Mouse (Mus musculus): ENCODE data around the gene F3. TPM values are rescaled to one million over a fixed set of nuclear protein-coding genes. Genes with fewer than 3 reads are reported as not detected.

F3 gene
- total RNA-seq, 1 experiment from 2014 or later = 17.2 TPM

- peak; percentile 63 for DNase-seq
Observed at GRCm38 (mm10) chr3:121706087-121706486, 17.2 kb upstream of the F3 start.

GRCm38 (mm10) chr3:121707106-121707505 lies 16.2 kb upstream of the F3 start:
- DNase-seq = peak; percentile 38

GRCm38 (mm10) chr3:121710894-121711531 lies 12.3 kb upstream of the F3 start:
- no peak for DNase-seq

GRCm38 (mm10) chr3:121712222-121712621 lies 11.1 kb upstream of the F3 start:
- no peak for DNase-seq

- peak; percentile 73 for DNase-seq
Observed at GRCm38 (mm10) chr3:121713151-121713701, 10.1 kb upstream of the F3 start.

- DNase-seq = no peak
Observed at GRCm38 (mm10) chr3:121713816-121714215, 9.5 kb upstream of the F3 start.

- no peak for DNase-seq
Observed at GRCm38 (mm10) chr3:121714461-121714860, 8.9 kb upstream of the F3 start.

- no peak for DNase-seq
Observed at GRCm38 (mm10) chr3:121715336-121715735, 8.0 kb upstream of the F3 start.

- no peak for DNase-seq
Observed at GRCm38 (mm10) chr3:121715741-121716459, 7.4 kb upstream of the F3 start.

GRCm38 (mm10) chr3:121716480-121716879 lies 6.9 kb upstream of the F3 start:
- DNase-seq = no peak

- DNase-seq = no peak
Observed at GRCm38 (mm10) chr3:121718679-121719078, 4.7 kb upstream of the F3 start.

- no peak for DNase-seq
Observed at GRCm38 (mm10) chr3:121719701-121720100, 3.6 kb upstream of the F3 start.

- DNase-seq = no peak
Observed at GRCm38 (mm10) chr3:121720801-121721690, 2.3 kb upstream of the F3 start.

GRCm38 (mm10) chr3:121721691-121722070 lies 1.7 kb upstream of the F3 start:
- DNase-seq = no peak

GRCm38 (mm10) chr3:121723968-121724524 lies 709 bp downstream of the F3 start:
- DNase-seq = no peak

GRCm38 (mm10) chr3:121724553-121724952 lies 1.2 kb downstream of the F3 start:
- DNase-seq = no peak

GRCm38 (mm10) chr3:121725651-121726050 lies 2.3 kb downstream of the F3 start:
- no peak for DNase-seq

GRCm38 (mm10) chr3:121729678-121730077 lies 6.3 kb downstream of the F3 start:
- DNase-seq = no peak

GRCm38 (mm10) chr3:121735542-121735941 lies 12.2 kb downstream of the F3 start:
- no peak for DNase-seq

- peak; percentile 87 for DNase-seq
Observed at GRCm38 (mm10) chr3:121736025-121736744, 12.8 kb downstream of the F3 start.

GRCm38 (mm10) chr3:121737453-121737852 lies 14.1 kb downstream of the F3 start:
- peak; percentile 77 for DNase-seq

- peak; percentile 32 for DNase-seq
Observed at GRCm38 (mm10) chr3:121737901-121738300, 14.6 kb downstream of the F3 start.

All from adrenal gland, postnatal 14 days (tissue).